Mouse (Mus musculus) gastrocnemius, postnatal 4 days (tissue): ENCODE measurements at regions not wholly inside any gene's neighbourhood (a gene's known extent, or its start where the extent isn't known, plus 50 kb on each side); places are given as distances from the start of the nearest gene placed in this dataset.
A peak's percentile ranks its signal among the peaks of the same experiment; 100 is the strongest.

Experiments
- DNase-seq, 2 experiments: peaks; one replicate each; pipeline ENCODE4 v3.0.0; 2021 to 2022; ENCODE audit warnings: low spot score in 2 of 2, mixed read lengths in 2 of 2

DNA sequence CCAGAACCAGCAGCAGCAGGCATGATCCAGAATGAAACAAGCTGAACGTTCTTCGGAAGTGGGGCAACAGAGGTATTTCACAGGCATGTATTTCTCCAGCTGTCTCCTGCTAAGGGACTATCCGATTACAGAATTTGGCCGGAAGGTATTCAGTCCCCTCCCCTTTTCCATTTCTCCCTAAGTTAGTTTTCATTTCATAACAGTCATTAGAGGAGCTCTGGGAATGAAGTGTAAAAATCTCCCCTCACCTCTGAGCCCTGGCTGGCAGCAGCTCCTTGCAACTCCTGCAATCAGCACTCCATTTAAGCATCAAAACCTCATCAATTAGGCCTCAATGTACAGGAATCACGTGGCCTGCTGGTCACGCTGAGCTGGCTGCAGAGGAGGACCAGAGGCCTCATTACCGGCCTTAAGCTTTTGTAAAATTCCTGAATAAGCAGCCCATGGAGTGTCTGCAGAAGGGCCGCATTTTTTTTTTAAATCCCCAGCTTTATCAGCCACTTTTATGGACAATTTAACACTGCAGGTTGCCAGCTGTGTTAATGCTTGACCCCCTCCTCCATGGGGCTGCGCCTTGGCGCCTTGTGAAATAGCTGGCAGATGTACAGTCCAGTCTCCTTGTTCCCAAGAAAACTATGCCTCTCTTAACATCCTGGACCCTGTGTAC is 456.1 kb upstream of the Kirrel3 start:
- peak in 1 of 2 experiments; percentile 12 for DNase-seq

DNA sequence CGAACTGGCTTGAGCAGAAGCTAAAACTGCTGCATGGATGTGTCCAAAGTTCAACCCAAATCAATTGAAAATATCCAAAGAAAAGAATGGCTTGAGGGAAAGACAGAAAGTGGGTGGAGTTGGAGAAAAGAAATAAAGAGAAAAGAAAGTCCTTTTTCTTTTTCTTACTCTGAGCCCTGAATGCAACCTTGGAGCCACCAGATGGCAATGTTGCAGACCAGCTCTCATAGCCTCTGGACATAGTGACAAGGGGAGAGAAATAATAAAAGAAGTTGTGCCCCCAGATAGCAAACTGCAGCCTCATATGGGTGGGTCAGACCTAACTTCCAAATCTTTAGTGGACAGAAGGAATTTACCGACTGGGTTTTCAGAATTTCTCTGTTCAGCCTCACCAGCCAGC is 431.3 kb upstream of the Kirrel3 start:
- no peak for DNase-seq
